Mouse (Mus musculus) heart, adult 2 months (tissue): ENCODE results near the gene Rnf19b. TPM values are rescaled to one million over a fixed set of nuclear protein-coding genes. Genes with fewer than 3 reads are reported as not detected.

Source experiments
- DNase-seq, 2 experiments: peaks; one replicate each; pipeline ENCODE4 v3.0.0; 2021
- H3K27ac ChIP-seq: fragments of 200-600 bp; 2 replicates; pipeline ENCODE4 v1.8.1; 2022
- H3K27me3 ChIP-seq: fragments of 200-500 bp; 2 replicates; pipeline ENCODE4 v1.6.1; 2012; ENCODE audit warnings: mild to moderate bottlenecking, low read length, inconsistent platforms, mixed read lengths; ENCODE audit not compliant: control insufficient read depth, insufficient read depth
- H3K36me3 ChIP-seq: fragments of 200-500 bp; 2 replicates; pipeline ENCODE4 v1.6.1; 2012; ENCODE audit warnings: low read length, inconsistent platforms; ENCODE audit not compliant: control insufficient read depth, insufficient read depth
- H3K4me1 ChIP-seq: fragments of 200-500 bp; 2 replicates; pipeline ENCODE4 v1.6.1; 2011; ENCODE audit warnings: low read length; ENCODE audit not compliant: control insufficient read depth, insufficient read depth
- H3K4me3 ChIP-seq: fragments of 200-600 bp; 2 replicates; pipeline ENCODE4 v1.8.1; 2022
- H3K79me2 ChIP-seq: fragments of 200-500 bp; replicated peaks from 2 replicates; pipeline ENCODE4 v1.6.1; 2012; ENCODE audit warnings: mild to moderate bottlenecking, inconsistent platforms, low read length, moderate library complexity, mixed read lengths; ENCODE audit not compliant: control insufficient read depth, insufficient read depth
- H3K9ac ChIP-seq: fragments of 200-500 bp; 2 replicates; pipeline ENCODE4 v1.6.1; 2012; ENCODE audit warnings: low read depth, mild to moderate bottlenecking, control low read depth, inconsistent platforms, low read length, mixed read lengths
- CTCF ChIP-seq: fragments of 200-600 bp; IDR thresholded peaks from 2 replicates; pipeline ENCODE4 v1.8.1; 2022; ENCODE audit warnings: antibody characterized with exemption, mild to moderate bottlenecking, moderate library complexity
- EP300 ChIP-seq: fragments of 200-500 bp; IDR thresholded peaks from 2 replicates; pipeline ENCODE4 v1.6.1; 2011; ENCODE audit warnings: low read depth, low read length, control low read depth; ENCODE audit not compliant: insufficient read depth
- POLR2A ChIP-seq: fragments of 200-500 bp; IDR thresholded peaks from 2 replicates; pipeline ENCODE4 v1.6.1; 2011; ENCODE audit warnings: mild to moderate bottlenecking, low read depth, low read length, control low read depth; ENCODE audit not compliant: insufficient read depth
- WGBS: fragments of 180-500 bp; shearing (Covaris S2); methylation state at CpG from one replicate; pipeline ENCODE4 v1.1.7; 2018; 5-methylcytosine and 5-hydroxymethylcytosine counted together
- intact Hi-C: fragments of 180-260 bp; cut with DNase I; formaldehyde crosslinking; loops from one replicate; pipeline ENCODE4 v1.15.1; 2025
- polyA plus RNA-seq: library from polyadenylated mRNA; depleted of rRNA; stranded (reverse); fragments of >200 nt; gene quantifications from 2 replicates; pipeline ENCODE4 v1.2.3, GENCODE M21; 2012
- total RNA-seq, 2 experiments: library from RNA; stranded (reverse); gene quantifications; 2 replicates each; pipeline ENCODE4 v1.2.3; 2021

Gene Rnf19b
- total and polyA plus RNA-seq, 3 experiments = 21.1 to 28.1 (median 27.1) TPM

DNA sequence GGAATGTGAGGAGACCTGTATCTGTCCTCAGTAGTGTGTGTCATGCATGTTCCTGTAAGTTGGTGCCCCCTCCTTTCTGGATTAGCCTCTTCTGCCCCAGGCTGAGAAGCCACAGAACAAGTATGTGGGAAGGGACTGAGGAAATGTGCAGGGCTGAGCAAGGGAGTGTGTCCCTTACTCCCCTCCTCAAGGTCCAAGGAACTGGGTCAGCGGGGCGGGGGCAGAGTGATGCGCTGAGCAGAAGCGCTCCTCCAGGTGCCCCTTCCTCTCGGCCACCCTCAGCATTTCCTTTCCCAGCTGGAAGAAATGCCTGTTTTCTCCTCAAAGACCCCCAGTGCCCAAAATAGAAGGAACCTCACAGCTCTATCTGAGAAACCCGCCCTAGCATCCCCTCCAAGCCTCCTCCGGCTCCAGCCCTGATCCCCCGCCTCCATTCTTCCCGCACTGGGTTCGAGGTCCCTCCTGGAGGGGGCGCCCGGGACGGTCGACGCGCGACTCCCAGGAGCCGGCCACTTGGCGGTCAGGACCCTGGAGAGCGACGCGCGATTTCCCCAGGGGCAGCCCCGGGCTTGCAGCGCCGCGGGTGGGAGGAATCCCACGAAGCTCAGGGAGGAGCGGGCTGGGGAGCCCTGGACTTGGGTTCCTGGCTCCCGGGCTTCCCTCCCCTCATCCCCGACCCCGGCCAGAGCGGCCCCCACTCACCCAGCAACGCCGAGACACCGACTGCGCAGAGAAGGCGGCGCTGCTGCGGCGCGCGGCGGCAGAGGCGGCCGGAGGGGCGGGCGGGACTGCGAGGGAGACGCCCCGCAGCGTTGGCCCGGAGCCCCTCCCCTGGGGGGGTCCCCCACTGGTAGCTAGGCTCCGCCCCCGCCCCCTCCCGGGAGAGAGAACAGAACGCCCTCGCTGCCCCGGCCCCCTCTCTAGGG, 62.7 kb downstream of the Rnf19b start:
- intact Hi-C loops = no loop called here
- 1% methylated on average over 56 of the region's 59 CpGs for WGBS

DNA sequence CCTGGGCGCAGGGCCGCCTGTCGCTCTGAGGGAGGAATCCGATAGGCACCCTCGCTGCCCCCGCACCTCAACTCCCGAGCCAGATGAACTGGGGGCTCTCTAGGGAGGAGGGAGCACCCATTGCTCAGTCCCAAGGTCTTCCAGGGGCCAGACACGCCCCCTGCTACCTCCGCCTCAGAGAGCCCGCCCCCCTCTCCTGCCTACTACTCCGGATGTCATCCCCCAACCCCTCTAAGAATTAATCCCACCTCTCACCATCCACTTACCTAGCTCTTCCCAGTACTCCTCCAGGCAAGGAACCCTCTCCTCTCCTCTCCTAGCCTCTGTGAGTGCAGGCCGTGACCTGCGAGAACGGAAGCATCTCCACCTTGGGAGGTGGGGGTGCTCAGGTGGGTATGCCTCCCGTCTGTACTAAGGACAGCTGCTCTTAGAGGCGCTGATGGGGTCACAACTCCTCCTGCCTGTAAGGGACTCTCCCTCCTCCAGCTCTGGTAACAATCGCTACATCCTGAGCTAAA, 63.6 kb downstream of the Rnf19b start, which contains the start of gene Hpca:
Gene Hpca (minus strand): TSS at position 468 of the 518 bp plus-strand sequence.
- H3K27ac ChIP-seq = no peak within 1 kb of the TSS
- H3K4me1 ChIP-seq = no peaks in the 10 kb centered on the region
- TF ChIP-seq POLR2A (no peak), CTCF (no peak), EP300 (no peak)
- intact Hi-C loops = no loop called here
- H3K79me2 ChIP-seq = no peaks in the 10 kb centered on the region
- H3K9ac ChIP-seq = no peak within 1 kb of the TSS
- 4% methylated on average over 16 of the region's 17 CpGs for WGBS
- H3K27me3 ChIP-seq = peaks cover 14% of the 10 kb centered on the region
- no peak within 1 kb of the TSS for H3K4me3 ChIP-seq
- DNase-seq = no peak
- H3K36me3 ChIP-seq = no peaks in the 10 kb centered on the region

More for the DNA sequence above, 62.7 kb downstream of the Rnf19b start:
- Histone ChIP-seq H3K9ac (no peak overlapping the region), H3K27ac (no peak overlapping the region), H3K4me1 (no peaks in the 10 kb centered on the region), H3K4me3 (no peak overlapping the region), H3K36me3 (no peaks in the 10 kb centered on the region), H3K79me2 (no peaks in the 10 kb centered on the region), H3K27me3 (peaks cover 14% of the 10 kb centered on the region)
- DNase-seq = peak; percentile 51 to 72
- no peak for TF ChIP-seq EP300
- TF ChIP-seq CTCF = peak; percentile 43
- TF ChIP-seq POLR2A = no peak

DNA sequence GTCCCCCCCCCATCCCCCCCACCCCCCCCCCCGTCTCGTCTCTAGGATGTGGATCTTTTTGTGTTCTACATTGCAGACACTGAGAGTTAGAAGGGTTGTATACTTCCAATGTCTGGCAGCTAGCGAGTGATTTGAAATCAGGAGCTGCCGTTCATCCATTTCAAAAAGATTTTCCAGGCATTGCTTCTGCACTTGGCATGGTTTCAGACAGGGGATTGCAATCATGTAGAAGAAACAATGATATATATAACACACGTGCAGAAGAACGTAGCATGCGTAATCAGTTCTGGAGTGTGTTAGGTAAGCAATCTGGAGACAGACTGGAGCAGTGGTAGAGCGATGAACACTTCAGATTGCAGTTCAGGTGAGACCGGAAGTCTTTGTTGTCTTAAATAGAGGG, 64.0 kb downstream of the Rnf19b start:
- Histone ChIP-seq H3K27me3 (peaks cover 14% of the 10 kb centered on the region), H3K36me3 (no peaks in the 10 kb centered on the region), H3K27ac (no peak overlapping the region), H3K9ac (no peak overlapping the region), H3K4me3 (no peak overlapping the region), H3K4me1 (no peaks in the 10 kb centered on the region), H3K79me2 (no peaks in the 10 kb centered on the region)
- intact Hi-C loops = no loop called here
- TF ChIP-seq EP300 (no peak), POLR2A (no peak), CTCF (no peak)
- WGBS = 19% methylated on average over 9 of the region's 9 CpGs
- no peak for DNase-seq

DNA sequence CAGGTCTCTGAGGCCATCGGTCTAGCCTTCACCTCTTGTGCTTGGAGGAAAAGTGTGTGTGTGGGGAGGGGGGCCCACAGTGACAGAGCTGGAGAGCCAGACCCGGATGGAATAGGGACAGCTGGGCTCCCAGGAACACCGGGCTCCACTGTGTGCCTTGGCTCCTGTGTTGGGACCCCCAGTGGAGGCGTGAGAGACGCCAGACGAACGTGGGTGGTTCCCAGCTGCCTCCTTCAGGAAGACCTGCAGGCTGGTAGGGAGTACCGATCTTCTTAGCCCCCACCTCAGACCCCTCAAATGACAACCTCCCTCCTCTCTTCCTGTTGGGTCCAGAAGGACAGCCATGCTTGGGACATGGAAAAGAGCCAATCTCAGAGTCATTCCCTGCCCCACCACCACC, 64.6 kb downstream of the Rnf19b start:
- H3K36me3 ChIP-seq = no peaks in the 10 kb centered on the region
- H3K4me3 ChIP-seq = no peak overlapping the region
- H3K27me3 ChIP-seq = peaks cover 14% of the 10 kb centered on the region
- H3K27ac ChIP-seq = no peak overlapping the region
- TF ChIP-seq POLR2A = no peak
- no peak for TF ChIP-seq EP300
- TF ChIP-seq CTCF = no peak
- H3K4me1 ChIP-seq = no peaks in the 10 kb centered on the region
- WGBS = 16% methylated on average over 8 of the region's 8 CpGs
- H3K79me2 ChIP-seq = no peaks in the 10 kb centered on the region
- no peak for DNase-seq
- H3K9ac ChIP-seq = no peak overlapping the region
- intact Hi-C loops = no loop called here

DNA sequence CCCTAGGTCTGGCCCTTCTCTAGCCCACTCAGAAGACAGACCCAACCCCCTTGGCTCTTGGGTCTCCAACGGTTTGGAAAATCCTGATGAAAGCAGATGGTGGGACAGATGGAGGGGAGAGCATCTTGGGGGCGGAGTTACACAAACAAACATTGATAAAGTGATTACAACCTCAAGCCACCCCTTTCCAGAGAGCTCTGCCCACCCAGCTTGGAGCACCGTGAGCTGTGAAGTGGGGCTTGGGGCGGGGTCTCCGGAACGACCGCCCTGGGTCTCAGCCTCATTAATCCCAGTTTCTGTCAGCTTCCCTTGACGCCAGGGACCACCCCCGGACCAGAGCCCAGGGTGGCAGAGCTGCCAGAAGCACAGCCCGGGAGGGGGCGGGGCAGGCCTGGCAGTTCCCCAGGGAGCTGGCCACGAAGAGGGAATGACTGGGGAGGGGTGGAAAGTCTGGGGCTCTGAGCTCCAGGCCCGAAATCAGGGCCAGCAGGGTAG, 66.6 kb downstream of the Rnf19b start:
- no peak for DNase-seq
- WGBS = 7% methylated on average over 13 of the region's 13 CpGs
- Histone ChIP-seq H3K9ac (no peak overlapping the region), H3K27me3 (peaks cover 14% of the 10 kb centered on the region), H3K4me3 (no peak overlapping the region), H3K27ac (no peak overlapping the region), H3K36me3 (no peaks in the 10 kb centered on the region), H3K79me2 (no peaks in the 10 kb centered on the region), H3K4me1 (no peaks in the 10 kb centered on the region)
- TF ChIP-seq POLR2A (no peak), CTCF (no peak), EP300 (no peak)
- intact Hi-C loops = no loop called here

DNA sequence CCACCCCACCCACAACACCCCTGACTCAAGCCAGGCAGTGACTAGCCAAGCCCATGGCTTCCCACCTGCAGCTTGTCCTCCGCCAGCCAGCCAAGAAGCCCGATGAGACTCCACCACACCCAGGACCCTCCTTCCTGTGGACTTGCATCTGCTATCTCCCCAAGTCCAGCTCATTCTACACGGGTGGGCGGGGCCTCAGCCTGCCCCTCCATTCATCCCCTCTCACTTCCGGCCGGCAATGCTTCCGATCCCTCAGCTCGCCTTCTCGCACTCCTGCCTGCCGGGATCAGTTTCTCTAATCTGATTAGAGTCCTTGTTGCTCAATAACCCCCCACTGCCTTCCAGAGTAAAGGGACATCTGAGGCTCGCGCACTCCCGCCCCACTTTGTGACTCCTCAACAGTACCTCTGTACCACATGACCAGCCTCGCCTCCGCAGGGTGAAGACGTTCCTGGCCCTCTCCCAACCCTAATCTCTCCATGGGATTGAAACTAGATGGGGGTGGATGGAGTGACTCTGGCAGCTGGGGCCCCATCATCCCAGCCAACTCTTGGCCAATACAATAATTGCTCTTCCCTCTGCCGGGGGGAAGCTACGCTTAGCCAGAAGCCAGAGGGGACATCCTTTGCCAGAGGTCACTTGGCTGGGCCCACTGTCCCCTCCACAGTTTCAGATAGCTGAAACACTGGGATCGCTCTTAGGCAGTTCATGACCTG, 67.8 kb downstream of the Rnf19b start:
- no peak overlapping the region for H3K4me3 ChIP-seq
- peak in 1 of 2 experiments; percentile 53 for DNase-seq
- 0 out of 2 replicates have a peak, but pooled peaks cover 3% of the 10 kb centered on the region for H3K4me1 ChIP-seq
- intact Hi-C loops = no loop called here
- no peak for TF ChIP-seq CTCF
- TF ChIP-seq POLR2A = no peak
- no peak for TF ChIP-seq EP300
- H3K27me3 ChIP-seq = peaks cover 14% of the 10 kb centered on the region
- no peak overlapping the region for H3K9ac ChIP-seq
- H3K79me2 ChIP-seq = no peaks in the 10 kb centered on the region
- H3K27ac ChIP-seq = no peak overlapping the region
- H3K36me3 ChIP-seq = no peaks in the 10 kb centered on the region
- 5% methylated on average over 19 of the region's 19 CpGs for WGBS
